Mouse (Mus musculus): ENCODE data around the gene As3mt.
"Not testable (repeated sequence)": the region's sequence is repeated elsewhere in the genome, so short reads cannot be mapped to it uniquely, and the experiment has no call there.

Gene As3mt

GRCm38 (mm10) chr19:46777928-46778680 is 70.8 kb downstream of the As3mt start:
- DNase-seq (ENCODE audit: low read depth in 2 of 2, low spot score in 2 of 2): no peak

- not testable (repeated sequence) for DNase-seq (ENCODE audit: low read depth in 2 of 2, low spot score in 2 of 2)
Measured at GRCm38 (mm10) chr19:46779130-46779529, 71.9 kb downstream of the As3mt start.

- no peak for DNase-seq (ENCODE audit: low read depth in 2 of 2, low spot score in 2 of 2)
Measured at GRCm38 (mm10) chr19:46784038-46784437, 76.8 kb downstream of the As3mt start.

GRCm38 (mm10) chr19:46784502-46784901 is 77.2 kb downstream of the As3mt start:
- DNase-seq (ENCODE audit: low read depth in 2 of 2, low spot score in 2 of 2): no peak

- DNase-seq (ENCODE audit: low read depth in 2 of 2, low spot score in 2 of 2): no peak
Measured at GRCm38 (mm10) chr19:46785633-46786032, 78.4 kb downstream of the As3mt start.

- DNase-seq (ENCODE audit: low read depth in 2 of 2, low spot score in 2 of 2): no peak
Measured at GRCm38 (mm10) chr19:46789782-46790181, 82.5 kb downstream of the As3mt start.
